Comparison of ENCODE assay signal across 21 mouse cellular contexts in genomic region chr2:70876251-70876650, GRCm38 (mm10). TPM values are rescaled to one million over a fixed set of nuclear protein-coding genes. Genes with fewer than 3 reads are reported as not detected.
DNase-seq lines count a peak whose midpoint lies in the region; ATAC-seq and TF ChIP-seq lines count a peak whose summit lies in the region.
"Had no signal": no experiment of that assay in that cellular context is flagged by ENCODE, and none has a peak within 500 bp of the region (broad histone marks: within the 10 kb centered on the region; RNA-seq: fewer than 3 reads in every experiment).

No protein-coding gene starts in this region.

- H3K9me3 ChIP-seq in hindbrain, embryonic 16.5 days (ENCODE audit: control insufficient read depth, low read length) = no peaks in the 10 kb centered on the region
- no peaks in the 10 kb centered on the region for H3K9me3 ChIP-seq in lung, postnatal 0 days (ENCODE audit: low read length)
- H3K9me3 ChIP-seq: embryonic facial prominence, embryonic 15.5 days; forebrain, embryonic 10.5 days; heart, embryonic 13.5 days; hindbrain, embryonic 15.5 days had no signal

- H3K9ac ChIP-seq in hindbrain, embryonic 16.5 days (ENCODE audit: low read depth, low read length) = no peak overlapping the region
- no peak overlapping the region for H3K9ac ChIP-seq in lung, postnatal 0 days (replicated peaks; ENCODE audit: low read depth)
- H3K9ac ChIP-seq: embryonic facial prominence, embryonic 15.5 days; heart, embryonic 13.5 days; hindbrain, embryonic 15.5 days had no signal

- H3K27ac ChIP-seq in hindbrain, embryonic 16.5 days (ENCODE audit: low read depth, low read length) = no peak overlapping the region
- no peak overlapping the region for H3K27ac ChIP-seq in lung, postnatal 0 days (ENCODE audit: low read length)
- H3K27ac ChIP-seq: embryonic facial prominence, embryonic 15.5 days; forebrain, embryonic 10.5 days; heart, embryonic 13.5 days; hindbrain, embryonic 15.5 days had no signal

- no peak for TF ChIP-seq CTCF in lung, postnatal 0 days (IDR thresholded peaks at IDR 0.05)

- TF ChIP-seq EP300 in lung, postnatal 0 days (IDR thresholded peaks at IDR 0.05) = no peak

- H3K36me3 ChIP-seq in hindbrain, embryonic 16.5 days (ENCODE audit: control insufficient read depth, insufficient read depth, low read length) = no peaks in the 10 kb centered on the region
- H3K36me3 ChIP-seq in lung, postnatal 0 days (ENCODE audit: insufficient read depth, low read length) = no peaks in the 10 kb centered on the region
- H3K36me3 ChIP-seq: embryonic facial prominence, embryonic 15.5 days; forebrain, embryonic 10.5 days; heart, embryonic 13.5 days; hindbrain, embryonic 15.5 days had no signal

- H3K27me3 ChIP-seq in hindbrain, embryonic 16.5 days (replicated peaks; ENCODE audit: control insufficient read depth, insufficient read depth, low read length) = no peaks in the 10 kb centered on the region
- H3K27me3 ChIP-seq in lung, postnatal 0 days (replicated peaks; ENCODE audit: insufficient read depth, low read length) = no peaks in the 10 kb centered on the region
- H3K27me3 ChIP-seq: embryonic facial prominence, embryonic 15.5 days; heart, embryonic 13.5 days; hindbrain, embryonic 15.5 days had no signal

- no peak overlapping the region for H3K4me2 ChIP-seq in hindbrain, embryonic 16.5 days (ENCODE audit: low read length)
- no peak overlapping the region for H3K4me2 ChIP-seq in lung, postnatal 0 days (replicated peaks; ENCODE audit: low read depth, low read length)
- H3K4me2 ChIP-seq: embryonic facial prominence, embryonic 15.5 days; heart, embryonic 13.5 days; hindbrain, embryonic 15.5 days had no signal

- DNase-seq in induced T-regulatory cell, adult 2 months (ENCODE audit: low read depth) = peak; percentile 20
- peak; percentile 18 to 50 for DNase-seq in thymus, adult 18-20 months
- peak; percentile 64 for DNase-seq in thymus, postnatal 14 days
- DNase-seq in layer of hippocampus, postnatal 25 days (ENCODE audit: extremely low spot score in 1 of 2, low spot score in 1 of 2) = no peak
- DNase-seq in lung, postnatal 0 days (ENCODE audit: low spot score) = no peak
- DNase-seq: adrenal gland, adult 2 months; adrenal gland, postnatal 25 days; cerebellum, adult 8-10 months; cerebellum, postnatal 14 days; embryo, embryonic 11 days; gastrocnemius, postnatal 36 days; heart, adult 11 months; heart, postnatal 36 days had no signal

- H3K4me3 ChIP-seq in hindbrain, embryonic 16.5 days (ENCODE audit: low read length) = no peak overlapping the region
- H3K4me3 ChIP-seq in lung, postnatal 0 days (ENCODE audit: low read depth, low read length) = no peak overlapping the region
- H3K4me3 ChIP-seq: embryonic facial prominence, embryonic 15.5 days; erythroblast, embryonic 14.5 days; forebrain, embryonic 10.5 days; heart, embryonic 13.5 days; hindbrain, embryonic 15.5 days had no signal

- 82% methylated on average over 5 of the region's 5 CpGs for WGBS in hindbrain, embryonic 16.5 days
- WGBS in lung, postnatal 0 days = 76% methylated on average over 5 of the region's 5 CpGs

- ATAC-seq in hindbrain, embryonic 16.5 days = no peak
- ATAC-seq in lung, postnatal 0 days = no peak
- ATAC-seq: activated CD4-positive, CD25-positive, alpha-beta regulatory T cell, adult 4 months; forebrain, embryonic 14.5 days had no signal

- peaks cover 2% of the 10 kb centered on the region; the same call in 1 of the 2 replicates for H3K4me1 ChIP-seq in hindbrain, embryonic 16.5 days (ENCODE audit: control insufficient read depth, insufficient read depth, low read depth, low read length)
- no peaks in the 10 kb centered on the region for H3K4me1 ChIP-seq in lung, postnatal 0 days (ENCODE audit: insufficient read depth, low read depth, low read length)
- H3K4me1 ChIP-seq: embryonic facial prominence, embryonic 15.5 days; hindbrain, embryonic 15.5 days had no signal

RNA-seq across cellular contexts. Expression of gene Tlk1, which starts 50.7 kb away (rescaled TPM):
- total RNA-seq in layer of hippocampus, postnatal 25 days (2021) = 10 to 100 TPM; 65.4 to 68.1 TPM
- polyA plus RNA-seq in hindbrain, embryonic 16.5 days (2015; fragmentation: Nextera tagmentation; extraction: Ambion mirVana) = 17.7 TPM in 2 replicates
- 23.7 and 27.8 TPM in 2 replicates for polyA plus RNA-seq in lung, postnatal 0 days (2015; fragmentation: Nextera tagmentation; extraction: Ambion mirVana)

Comparison
In these comparisons a context has a peak if more than half of its experiments do, and no peak if none do; other contexts are left out.
1. DNase-seq: peak in induced T-regulatory cell, adult 2 months (single experiment), thymus, adult 18-20 months (2 of 2) and thymus, postnatal 14 days (single experiment); none in layer of hippocampus, postnatal 25 days (0 of 2) and lung, postnatal 0 days (single experiment).